Mouse (Mus musculus) heart, adult 18-20 months (tissue): ENCODE measurements around the gene 1700020D05Rik. TPM values are rescaled to one million over a fixed set of nuclear protein-coding genes. Genes with fewer than 3 reads are reported as not detected.

Source experiments
- DNase-seq, 2 experiments: peaks; one replicate each; pipeline ENCODE4 v3.0.0; 2021 to 2022; ENCODE audit warnings: mixed read lengths in 1 of 2
- long read RNA-seq, 2 experiments: library from polyadenylated mRNA; stranded (forward); transcript quantifications; one replicate each; pipeline ENCODE4 v2.0.0; 2021
- total RNA-seq, 2 experiments: library from RNA; stranded (reverse); gene quantifications; 2 replicates each; pipeline ENCODE4 v1.2.3; 2021

1700020D05Rik gene
- under 1 TPM; 0.35 to 0.57 TPM for total RNA-seq
- long read RNA-seq, experiment 1: 0 reads
- long read RNA-seq, experiment 2: 0 reads

DNA sequence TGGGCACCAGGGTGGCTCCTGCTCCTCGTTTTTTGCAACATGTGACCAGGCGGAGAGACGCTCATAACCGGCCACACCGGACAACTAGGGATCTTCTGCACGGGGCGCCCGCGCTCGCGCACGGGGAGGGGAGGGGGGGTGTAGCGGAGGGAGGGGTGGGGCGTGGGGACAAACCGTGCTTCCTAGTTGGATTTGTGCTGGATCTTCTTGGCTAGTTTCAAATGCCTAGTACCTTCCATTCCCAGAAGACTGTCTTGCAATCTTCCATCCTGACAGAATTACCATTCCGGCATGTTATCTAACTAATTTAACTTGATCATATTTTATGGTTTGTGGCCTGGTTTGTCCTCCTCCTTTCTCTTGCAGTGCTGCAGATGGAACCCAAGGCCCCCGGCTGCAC is at the start of gene 1700020D05Rik:
Gene 1700020D05Rik, minus strand, starts transcription at position 101 of the 400 bp plus-strand sequence.
- no peak for DNase-seq

DNA sequence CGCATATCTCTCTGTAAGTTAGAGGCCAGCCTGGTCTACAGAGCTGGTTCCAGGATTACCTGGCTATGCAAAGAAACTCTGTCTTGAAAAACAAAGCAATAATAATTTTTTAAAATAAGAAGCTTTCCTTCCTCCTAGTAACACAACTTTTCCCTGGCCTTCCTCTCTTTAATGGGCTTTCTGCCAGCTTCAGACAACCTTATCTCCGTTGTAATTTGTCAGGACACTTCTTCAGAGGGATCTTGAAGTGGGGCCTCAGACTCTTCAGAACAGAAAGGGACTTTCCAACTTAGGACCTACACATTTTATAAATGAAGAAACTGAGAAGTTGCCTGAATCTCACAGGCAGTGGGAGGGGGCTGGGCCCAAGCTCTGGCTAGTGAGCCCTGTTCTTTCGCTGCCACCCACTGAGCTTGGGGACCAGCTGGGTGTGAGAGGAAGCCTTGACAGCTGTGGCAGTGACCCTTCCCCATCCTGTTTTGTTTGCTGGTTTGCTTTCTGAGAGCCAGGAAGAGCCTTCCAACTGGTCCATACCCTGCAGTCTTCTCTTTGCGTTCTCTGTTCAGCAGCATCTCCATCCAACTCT is 44.0 kb upstream of the 1700020D05Rik start:
- DNase-seq: no peak

DNA sequence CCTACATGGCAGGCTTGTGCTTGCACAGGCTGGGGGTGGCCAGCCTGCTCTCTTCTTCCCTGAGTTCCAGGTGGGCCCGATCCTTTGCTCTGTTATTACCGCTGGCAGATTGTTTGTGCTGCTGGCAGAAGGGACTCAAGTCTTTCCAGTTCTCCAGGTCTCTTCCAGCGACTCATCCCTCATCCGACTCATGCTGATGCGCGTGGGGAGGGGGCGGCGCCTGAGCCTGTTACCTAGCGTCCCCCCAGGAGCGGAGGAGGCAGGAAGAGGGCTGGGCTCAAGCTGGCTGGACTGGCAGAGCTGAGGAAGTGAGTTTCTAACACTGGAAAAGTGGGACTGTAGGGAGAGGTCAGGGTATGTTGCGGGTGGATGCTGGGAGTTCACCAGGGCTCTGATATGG is 40.4 kb upstream of the 1700020D05Rik start:
- DNase-seq: no peak

DNA sequence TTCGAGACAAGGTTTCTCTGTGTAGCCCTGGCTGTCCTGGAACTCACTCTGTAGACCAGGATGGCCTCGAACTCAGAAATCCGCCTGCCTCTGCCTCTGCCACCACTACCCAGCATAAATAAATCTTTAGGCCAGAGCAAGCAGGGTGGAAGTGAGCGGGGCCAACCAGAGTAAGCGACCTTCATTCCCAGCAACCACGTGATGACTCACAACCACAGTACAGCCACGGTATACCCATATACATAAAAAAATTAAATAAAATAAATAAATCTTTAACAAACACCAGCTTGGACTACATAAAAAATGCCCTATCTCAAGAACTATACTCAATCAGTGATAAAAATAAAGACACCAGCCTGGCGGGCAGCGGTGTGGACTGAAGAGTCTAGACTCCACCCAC is 39.8 kb upstream of the 1700020D05Rik start:
- no peak for DNase-seq

DNA sequence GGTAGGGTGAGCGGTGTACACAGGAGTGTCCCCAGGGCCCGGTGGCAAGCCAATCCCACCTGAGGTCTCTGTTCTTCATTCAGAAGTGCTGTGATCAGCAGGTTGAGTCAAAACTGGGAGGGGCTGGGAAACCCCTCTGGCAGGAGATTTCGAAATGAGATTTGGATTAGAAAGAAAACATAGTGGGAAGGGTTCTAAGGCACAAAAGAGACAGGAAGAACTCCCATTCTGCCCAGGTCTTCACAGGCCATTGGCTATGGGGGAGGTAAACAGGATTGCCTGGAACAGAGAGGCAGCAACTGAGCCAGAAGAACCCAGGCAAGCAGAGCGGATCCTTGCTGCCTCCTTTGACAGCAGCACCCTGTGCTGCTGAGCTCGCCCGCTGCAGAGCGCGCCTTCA is 35.2 kb upstream of the 1700020D05Rik start:
- no peak for DNase-seq

DNA sequence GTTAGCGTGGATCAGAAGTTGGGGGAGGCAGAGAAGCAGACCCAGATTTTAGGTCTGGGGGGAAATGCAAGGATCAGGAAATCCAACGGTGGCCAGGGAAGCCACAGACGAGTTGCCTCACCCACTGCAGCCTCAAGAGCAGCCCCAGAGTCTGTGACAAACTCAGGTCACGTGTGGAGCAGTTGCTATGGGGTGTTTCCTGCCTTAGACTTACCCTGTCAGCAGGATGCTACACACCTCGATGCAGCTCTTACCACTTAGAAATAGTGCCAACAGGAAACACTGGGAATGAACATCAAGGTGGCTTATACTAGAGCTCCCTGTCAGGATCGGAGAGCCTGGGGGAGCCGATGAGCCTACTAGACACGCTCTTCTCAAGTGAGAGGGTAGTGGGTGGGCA is 28.9 kb upstream of the 1700020D05Rik start:
- DNase-seq: no peak

DNA sequence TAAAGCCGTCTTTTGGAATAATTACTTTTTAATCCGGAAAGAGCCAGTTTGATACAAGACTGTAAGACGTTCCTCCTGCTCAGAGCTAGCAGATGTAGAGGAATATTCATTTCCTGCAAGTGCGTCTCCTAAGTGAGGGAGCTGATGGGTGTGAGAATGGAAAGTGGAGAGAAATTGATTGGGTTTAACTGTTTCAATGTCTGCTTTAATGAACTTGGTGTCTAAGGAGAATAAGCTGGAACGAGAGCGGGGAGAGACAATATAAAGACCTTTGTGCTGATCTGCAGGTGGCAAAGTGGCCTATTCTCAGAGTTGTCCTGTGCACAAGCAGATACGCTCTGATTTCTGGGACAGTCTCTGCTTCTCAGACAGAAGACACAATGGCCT is 26.5 kb upstream of the 1700020D05Rik start:
- DNase-seq: no peak

DNA sequence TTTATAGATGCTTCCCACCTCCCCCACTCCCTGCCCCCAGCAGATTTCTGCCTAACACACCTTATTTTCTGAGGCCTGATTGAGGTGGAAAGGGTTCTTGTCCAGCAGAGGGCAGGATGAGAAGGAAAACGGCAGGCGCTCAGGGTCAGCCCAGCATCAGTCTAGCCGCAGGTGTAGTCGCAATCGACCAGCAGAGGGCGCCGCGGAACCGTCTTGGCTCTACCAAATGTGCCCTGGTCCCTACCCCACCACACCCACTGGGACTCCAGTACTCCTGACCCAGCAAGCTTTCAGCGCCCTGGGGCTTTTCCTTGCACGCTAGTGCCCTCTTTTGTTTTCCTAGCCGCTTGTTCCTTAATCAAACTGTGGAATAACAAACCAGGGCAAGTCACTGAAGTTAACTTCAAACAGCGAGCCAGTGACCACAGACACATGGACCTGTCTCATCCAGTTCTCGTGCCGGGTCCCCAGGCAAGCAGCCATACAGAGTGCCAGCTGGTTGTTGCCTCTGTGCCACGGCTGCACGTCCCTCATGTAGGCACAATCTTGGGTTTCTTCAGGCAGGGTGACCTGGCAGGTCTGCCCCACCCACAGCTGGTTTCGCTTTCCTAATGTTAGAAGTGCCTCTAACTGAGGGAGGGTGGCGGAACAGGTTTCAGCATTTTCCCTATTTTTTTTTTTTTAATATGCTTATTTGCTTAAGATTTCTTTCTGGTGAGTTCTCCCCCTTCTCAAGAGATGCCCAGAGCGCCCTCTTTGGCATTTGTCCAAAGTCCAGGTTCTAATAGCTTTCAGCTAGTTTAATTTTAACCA is 25.9 kb upstream of the 1700020D05Rik start:
- peak; percentile 96 to 99 for DNase-seq

DNA sequence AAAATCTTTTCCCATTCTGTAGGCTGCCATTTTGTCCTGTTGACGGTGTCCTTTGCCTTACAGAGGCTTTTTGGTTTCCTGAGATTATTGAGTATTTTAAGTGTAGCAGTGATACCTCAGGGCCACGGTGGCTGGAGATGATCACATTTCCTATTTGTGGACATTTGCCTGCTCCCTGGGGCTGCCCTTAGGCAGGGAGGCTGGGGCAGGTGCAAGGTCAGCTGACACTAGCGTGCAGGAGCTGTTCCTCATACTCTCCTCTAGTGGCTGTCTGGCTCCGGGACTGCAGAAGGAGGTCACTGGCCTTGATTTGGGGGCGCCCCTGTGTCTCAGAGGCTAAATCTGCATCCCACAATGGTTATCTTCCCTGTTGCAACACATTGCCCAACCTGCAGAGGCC is 21.6 kb upstream of the 1700020D05Rik start:
- no peak for DNase-seq

DNA sequence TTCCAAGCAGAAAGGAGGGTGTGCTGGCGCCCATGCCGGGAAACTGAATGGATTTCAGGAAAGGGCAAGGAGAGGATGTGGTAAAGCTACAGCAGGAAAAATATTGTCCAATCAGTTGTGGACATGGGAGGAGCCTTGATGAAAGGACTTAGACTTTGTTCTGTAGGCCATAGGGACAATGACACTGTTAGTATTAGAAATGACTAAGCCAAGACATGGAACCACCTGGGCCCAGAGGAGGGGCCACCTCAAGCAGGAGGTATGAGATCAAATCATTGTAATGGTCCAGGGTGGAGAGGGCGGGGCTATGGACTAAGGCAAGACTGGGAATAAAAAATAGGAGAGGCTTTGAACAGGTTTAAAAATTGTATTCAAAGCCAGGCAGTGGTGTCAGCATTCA is 15.1 kb upstream of the 1700020D05Rik start:
- no peak for DNase-seq

DNA sequence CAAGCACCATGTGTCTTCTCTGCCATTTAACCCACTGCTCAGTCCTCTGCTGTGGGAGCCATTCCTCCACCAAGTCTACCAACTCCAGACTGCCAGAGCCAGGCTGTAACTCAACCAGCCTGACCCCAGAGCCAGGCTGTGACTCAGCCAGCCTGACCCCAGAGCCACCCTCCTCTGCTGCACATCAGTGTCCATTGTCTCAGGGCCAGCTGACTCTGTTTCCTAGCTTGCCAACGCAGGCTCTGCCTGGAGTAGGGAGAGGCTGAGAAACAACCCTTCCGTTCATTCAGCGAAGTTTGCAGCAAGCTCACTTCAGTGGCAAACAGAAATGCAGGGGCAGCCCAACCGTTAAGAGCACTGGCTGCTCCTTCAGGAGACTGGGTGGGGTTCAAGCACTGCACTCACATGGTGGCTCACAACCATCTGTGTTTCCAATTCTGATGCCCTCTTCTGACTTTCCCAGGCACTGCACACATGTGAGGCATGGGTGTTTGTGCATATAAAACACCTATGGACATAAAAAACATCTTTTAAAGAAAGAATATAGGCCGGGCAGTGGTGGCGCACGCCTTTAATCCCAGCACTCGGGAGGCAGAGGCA is 13.4 kb upstream of the 1700020D05Rik start:
- no peak for DNase-seq

DNA sequence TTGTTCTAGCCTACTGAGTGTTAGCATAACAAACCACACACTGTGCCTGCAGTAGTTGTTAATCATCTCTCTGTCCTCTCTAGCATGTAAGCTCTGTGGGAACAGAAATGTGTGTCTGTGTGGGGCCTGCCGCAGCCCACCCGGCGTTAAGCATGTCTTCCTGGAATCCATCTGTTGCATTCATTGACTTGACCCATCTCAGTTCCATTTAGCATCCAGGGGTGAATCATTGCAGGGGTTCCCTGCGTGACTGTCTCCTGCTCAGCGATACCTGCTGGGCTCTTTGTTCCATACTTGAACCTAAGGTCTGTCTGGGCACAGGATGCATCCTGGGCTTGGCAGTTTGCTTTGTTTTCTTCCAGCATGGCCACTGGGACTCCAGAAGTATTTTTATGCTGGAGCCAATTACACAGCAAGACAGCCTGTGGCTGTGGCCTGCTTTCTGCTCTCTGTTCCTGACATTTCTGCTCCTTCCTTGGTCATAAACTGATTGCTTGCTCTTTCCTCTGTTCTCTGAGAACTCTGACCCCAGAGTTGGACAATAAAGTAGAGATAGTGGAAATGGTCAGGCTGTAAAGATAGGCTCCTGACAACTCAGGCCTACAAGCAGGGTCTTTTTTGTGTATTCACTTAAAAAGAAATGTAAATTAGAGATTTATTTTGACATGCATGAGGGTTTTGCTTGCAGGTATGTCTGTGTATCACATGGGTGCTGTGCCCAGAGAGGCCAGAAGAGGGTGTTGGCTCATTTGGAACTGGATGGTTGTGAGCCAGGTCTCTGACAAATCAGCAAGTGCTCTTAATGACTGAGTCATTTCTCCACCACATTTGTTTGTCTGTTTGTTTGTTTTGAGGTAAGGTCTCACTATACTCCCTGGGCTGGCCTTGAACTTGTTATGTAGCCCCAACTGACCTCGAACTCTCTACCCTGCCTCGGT is 12.5 kb upstream of the 1700020D05Rik start:
- DNase-seq: no peak

DNA sequence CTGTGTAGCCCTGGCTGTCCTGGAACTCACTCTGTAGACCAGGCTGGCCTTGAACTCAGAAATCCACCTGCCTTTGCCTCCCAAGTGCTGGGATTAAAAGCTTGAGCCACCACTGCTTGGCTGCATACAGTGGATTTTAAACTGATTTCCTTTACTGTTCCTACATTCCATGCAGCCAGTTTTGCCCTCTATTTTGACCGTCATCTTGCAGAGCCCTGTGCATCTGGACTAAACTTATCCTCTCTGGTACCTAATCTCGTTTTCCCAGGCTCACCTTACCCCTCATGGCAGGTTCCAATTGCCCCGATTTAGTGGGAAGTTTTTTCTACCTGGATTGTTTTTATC is 9.4 kb upstream of the 1700020D05Rik start:
- no peak for DNase-seq

DNA sequence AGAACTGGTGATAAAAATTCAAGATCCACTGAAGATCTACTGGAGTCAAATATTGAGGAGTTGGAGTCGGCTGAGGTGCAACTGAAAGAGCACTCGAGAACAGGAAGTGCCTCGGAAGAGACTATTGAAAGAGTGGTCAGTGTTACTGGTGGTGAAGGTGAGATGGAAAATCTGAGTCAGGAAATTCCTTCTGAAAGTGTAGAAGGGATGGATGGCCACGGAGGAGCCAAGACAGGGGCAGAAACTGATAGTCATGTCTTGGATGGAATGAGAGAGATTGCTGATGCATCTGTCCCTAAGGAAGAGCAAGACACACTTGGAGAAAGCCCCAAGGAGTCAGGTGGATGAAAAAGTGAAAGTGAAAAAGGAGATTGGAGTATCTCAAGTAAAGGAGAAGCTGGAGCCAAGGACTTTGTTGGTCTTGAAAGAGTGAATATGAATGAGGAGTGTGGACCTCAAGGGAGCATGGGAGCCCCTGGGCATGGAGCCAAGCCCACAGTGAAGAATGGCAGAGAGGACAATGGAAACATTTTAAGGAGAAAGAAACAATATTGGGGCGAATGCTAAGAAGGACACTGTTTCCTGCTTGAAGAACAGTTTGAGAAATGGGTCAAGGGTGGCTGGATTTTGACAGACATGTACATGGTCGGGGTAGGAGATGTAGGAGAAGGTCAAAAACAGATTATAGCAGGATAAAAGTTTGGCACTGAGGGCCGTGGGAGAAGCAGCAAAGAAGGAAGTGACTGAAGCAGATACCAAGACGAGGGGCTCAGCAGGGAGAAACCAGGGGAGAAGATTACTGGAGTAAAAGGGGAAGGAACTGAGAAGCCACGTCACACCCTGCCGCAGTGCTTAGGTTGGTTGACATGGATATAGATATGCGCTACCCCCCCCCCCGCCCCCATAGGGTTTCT is 8.8 kb upstream of the 1700020D05Rik start:
- peak; percentile 17 to 30 for DNase-seq

DNA sequence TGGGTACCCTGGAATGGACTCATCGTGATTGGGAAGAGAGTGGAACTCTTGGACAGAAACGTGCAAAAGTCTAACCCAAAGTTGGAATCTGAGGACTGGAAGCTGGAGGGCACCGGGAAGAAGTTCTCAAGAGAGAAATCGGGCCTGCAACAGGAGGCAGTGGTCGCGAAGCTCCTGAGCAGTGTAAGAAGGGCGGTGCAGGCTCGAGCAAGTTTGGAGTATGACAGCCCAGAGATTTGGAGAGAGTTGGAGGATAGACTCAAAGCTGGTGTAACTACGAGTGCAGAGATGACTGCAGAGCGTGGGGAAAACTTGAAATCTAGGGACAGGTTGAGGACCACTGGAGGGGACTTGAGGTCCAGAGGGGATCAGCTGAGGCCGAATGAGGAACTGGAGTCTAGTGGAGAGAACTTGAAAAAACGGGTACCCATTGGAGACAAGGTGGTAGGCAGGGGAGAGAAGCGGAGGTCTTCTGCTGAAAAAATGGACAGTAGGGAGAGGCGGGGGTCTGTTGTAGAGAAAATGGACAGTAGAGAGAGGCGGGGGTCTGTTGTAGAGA is 7.6 kb upstream of the 1700020D05Rik start:
- DNase-seq: no peak

DNA sequence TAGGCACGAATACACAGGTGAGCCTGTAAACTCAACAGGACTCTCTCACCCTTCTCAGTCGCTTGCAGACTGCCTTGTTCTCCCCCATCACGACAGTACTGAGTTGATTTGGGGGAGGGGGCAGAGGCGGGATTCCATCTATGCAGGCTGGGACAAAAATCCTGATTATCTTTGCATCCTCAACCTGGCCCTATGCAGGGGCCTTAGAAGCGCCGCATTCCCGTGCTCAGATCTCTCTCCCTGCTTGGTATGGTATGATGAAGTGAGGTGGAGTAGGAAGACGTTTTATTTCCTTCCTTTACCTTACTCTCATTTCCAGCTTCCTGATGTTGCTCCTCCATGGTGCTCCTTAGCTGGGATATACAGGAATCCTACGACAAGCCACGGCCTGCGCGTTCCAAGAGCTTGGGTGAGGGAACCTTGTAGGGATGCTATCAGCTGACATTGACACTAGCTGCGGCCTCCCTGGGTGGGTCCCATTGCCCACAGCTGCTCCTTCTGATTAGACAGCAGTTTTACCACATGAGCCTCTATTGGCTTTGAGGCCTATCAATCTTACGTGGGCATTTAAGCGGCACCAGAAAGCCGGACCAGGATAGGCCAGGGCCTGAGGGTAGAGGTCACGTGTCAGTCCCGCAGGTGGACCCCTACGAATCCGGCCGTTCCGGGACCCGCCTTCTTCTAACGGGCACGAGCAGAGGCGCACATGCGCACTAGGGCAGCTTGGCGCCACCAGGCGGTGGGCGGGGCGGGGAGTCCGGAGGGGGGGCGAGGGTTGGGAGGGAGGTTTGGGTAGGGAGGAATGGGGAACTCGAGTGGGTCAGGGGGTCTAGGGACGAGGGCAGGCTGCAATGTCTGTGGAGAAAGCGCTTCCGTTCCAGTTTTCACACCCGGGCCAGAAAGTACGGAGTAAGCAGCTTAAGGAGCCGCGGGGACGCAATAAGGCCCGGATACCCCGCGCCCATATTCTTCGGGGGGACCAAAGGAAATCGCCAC is 6.7 kb upstream of the 1700020D05Rik start, which contains the start of gene Snx32:
Gene Snx32, minus strand, starts transcription at position 508 of the 996 bp plus-strand sequence.
- peak; percentile 97 to 99 for DNase-seq

DNA sequence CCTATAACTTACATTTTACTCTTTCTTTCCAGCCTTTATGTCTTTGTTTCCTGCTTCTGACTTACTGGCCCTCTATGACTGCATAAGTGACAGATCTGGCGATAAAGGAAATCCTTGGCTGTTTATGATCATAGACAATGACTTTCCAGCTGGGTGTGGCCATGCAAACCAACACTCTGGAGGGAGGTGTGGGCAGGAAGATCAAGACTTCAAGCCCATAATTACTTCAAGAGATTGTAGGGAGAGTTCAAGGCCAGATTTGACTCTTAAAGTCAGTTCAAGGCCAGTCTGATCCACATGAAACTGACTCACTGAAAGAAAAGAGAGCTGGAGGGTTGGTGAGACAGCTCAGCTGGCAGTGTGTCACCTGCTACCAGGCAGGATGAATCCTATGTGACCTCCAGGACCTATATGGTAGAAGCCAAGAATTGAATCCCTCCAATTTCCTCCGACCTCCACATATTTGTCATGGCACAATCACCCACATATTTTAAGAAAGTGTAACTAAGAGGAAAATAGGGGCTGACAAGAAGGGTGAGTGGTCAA is 3.2 kb downstream of the 1700020D05Rik start:
- no peak for DNase-seq

DNA sequence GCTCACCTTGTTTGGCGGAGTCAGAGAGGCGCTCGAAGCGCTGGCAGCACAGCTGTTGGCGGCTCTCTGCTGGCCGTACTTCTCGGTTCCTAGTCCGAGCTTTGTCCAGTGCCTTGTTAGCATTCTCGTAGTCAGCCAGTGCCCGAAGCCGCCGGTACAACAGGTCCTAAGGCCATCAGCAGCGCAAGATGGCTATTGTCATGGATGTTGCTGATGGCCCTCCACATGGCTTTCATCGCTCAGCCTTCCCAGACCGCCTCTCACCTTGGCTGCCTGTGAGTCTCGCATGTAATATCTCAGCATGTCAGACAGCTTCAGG is 7.6 kb downstream of the 1700020D05Rik start:
- no peak for DNase-seq

DNA sequence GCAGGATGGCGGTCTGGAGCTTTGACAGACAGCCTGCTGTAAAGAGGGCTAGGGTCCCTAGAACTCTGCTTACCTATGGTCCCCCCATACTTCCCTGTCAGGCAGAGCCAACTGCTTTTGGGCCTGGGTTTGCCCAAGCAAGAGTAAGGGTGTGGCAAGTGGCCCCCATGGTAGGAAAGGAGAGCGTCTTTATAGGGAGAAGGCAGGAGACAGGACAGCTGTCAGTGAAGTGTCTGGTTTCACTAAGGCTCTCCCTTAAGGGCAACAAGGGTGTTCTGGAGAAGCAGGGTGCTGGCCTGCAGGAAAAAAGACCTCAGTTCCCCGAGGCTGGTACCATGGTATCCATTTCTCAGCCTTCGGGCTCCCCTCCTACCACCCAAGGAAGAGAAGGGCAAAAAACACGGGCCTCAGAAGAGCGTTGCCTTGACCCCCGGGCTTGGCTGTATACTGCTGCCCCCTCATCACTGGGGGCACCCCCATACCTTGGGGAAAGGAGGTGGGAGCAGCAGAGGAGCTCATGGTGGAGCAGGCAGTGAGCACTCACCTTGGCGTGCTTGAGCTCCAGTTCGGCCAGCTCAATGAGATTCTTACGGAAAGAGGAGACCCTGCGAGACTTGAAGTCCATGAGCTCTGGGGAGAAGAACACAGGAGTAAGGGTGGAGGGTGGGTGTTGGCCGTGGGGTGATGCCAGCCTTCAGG is 8.1 kb downstream of the 1700020D05Rik start:
- no peak for DNase-seq
